Mouse (Mus musculus) CH12.LX (cell line): Measurements from ENCODE around the gene Akr1d1.

ENCODE experiments used
- CTCF ChIP-seq, 2 experiments: IDR thresholded peaks in 1 of 2; conservative IDR thresholded peaks in 1 of 2; 2 replicates each; pipeline ENCODE4 v1.5.1; 2011 to 2012; ENCODE audit warnings: low read depth in 2 of 2, low read length in 2 of 2, improper control_type of control experiment in 1 of 2, inconsistent platforms in 1 of 2, mild to moderate bottlenecking in 1 of 2, moderate library complexity in 1 of 2
- EP300 ChIP-seq: IDR thresholded peaks from 2 replicates; pipeline ENCODE4 v1.6.1; 2011; ENCODE audit warnings: low read length, improper control_type of control experiment
- GABPA ChIP-seq: IDR thresholded peaks from 2 replicates; pipeline ENCODE4 v1.6.1; 2012; ENCODE audit warnings: low read depth, low read length, improper control_type of control experiment, inconsistent platforms; ENCODE audit not compliant: insufficient replicate concordance

DNA sequence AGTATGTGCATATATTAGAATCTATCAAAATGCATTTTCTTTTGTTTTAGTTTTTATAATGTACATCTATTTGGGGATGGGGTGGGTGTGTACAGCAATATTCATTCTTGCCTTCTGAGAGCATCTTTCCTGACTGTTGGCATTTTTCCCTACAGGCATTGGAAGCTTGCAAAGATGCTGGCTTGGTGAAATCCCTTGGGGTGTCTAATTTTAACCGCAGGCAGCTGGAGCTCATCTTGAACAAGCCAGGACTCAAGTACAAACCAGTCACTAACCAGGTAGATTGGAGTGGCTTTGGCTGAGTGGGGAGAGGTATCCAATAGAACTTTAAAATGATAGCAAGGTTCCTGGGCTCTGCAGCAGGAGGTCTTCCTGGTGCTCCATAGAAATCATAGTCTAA lies 24.4 kb downstream of the Akr1d1 start:
- TF ChIP-seq CTCF (conservative IDR thresholded peaks at IDR 0.05 in 1 of 2, IDR thresholded peaks at IDR 0.05 in 1 of 2; ENCODE audit: low read depth in 2 of 2, low read length in 2 of 2) (no peak), EP300 (no peak), GABPA (no peak)
